ENCODE assay signal across 11 mouse cellular contexts in the genomic region with DNA sequence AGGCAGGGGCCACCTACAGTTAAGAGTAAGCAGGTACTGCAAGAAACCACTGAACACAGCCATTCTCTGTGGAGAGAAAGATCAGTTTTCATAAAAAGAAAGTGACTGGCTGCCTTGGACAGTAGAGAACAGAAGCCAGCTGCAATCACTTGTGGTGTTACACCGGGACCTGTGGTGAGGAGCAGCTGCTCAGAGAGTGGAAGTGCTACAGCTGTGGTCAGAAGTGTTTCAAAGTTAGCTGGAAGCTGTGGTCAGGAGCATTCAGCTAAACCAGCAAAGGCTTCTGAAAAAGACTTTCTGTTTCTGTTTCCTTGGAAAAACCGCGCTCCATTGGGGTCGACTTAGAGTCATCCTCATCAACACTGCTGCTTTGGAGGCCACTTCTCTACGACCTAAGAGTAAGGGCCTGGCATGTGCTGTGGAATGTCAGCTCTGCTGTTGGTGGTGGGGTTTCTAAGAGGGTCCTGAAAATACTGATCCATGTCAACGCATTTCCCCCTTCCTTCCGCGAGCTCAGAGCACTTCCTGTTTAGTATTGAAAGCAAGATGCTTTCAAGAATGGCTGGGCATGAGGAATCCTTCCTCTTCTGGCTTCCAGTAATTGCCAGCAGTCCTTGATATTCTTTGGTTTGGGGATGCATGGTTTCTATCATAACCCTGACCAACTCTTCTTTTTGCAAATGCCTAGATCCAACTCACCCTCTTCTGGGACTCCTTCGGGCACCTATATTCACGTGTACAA.
DNase-seq lines count a peak whose midpoint lies in the region; ATAC-seq and TF ChIP-seq lines count a peak whose summit lies in the region.
"Had no signal": no experiment of that assay in that cellular context is flagged by ENCODE, and none has a peak within 500 bp of the region (broad histone marks: within the 10 kb centered on the region; RNA-seq: fewer than 3 reads in every experiment).

No protein-coding gene starts in this region.

- no peak overlapping the region for H3K9ac ChIP-seq in lung, postnatal 0 days (replicated peaks; ENCODE audit: low read depth)
- H3K9ac ChIP-seq in hindbrain, embryonic 11.5 days (ENCODE audit: low read depth, low read length) = no peak overlapping the region

- no peak overlapping the region for H3K27ac ChIP-seq in lung, postnatal 0 days (ENCODE audit: low read length)
- no peak overlapping the region for H3K27ac ChIP-seq in hindbrain, embryonic 11.5 days (ENCODE audit: low read depth, low read length)

- H3K27me3 ChIP-seq in lung, postnatal 0 days (replicated peaks; ENCODE audit: insufficient read depth, low read length) = no peaks in the 10 kb centered on the region
- no peaks in the 10 kb centered on the region for H3K27me3 ChIP-seq in hindbrain, embryonic 11.5 days (ENCODE audit: control insufficient read depth, insufficient read depth, low read length)

- 69% methylated on average over 10 of the region's 10 CpGs for WGBS in lung, postnatal 0 days
- WGBS in lung, adult 2 months = 66% methylated on average over 10 of the region's 10 CpGs
- 90% methylated on average over 10 of the region's 10 CpGs for WGBS in hindbrain, embryonic 11.5 days

- H3K4me1 ChIP-seq in lung, postnatal 0 days (ENCODE audit: insufficient read depth, low read depth, low read length) = no peaks in the 10 kb centered on the region
- H3K4me1 ChIP-seq in lung, adult 2 months (ENCODE audit: control insufficient read depth, insufficient read depth, low read length) = no peaks in the 10 kb centered on the region
- no peaks in the 10 kb centered on the region for H3K4me1 ChIP-seq in hindbrain, embryonic 11.5 days (replicated peaks; ENCODE audit: control insufficient read depth, insufficient read depth, low read length)

- no peak for TF ChIP-seq POLR2A in lung, adult 2 months (IDR thresholded peaks at IDR 0.05; ENCODE audit: borderline replicate concordance, extremely low read depth, low read depth, low read length)

- no peaks in the 10 kb centered on the region for H3K9me3 ChIP-seq in lung, postnatal 0 days (ENCODE audit: low read length)
- H3K9me3 ChIP-seq in hindbrain, embryonic 11.5 days (ENCODE audit: control insufficient read depth, low read length) = no peaks in the 10 kb centered on the region

- no peak overlapping the region for H3K4me3 ChIP-seq in lung, postnatal 0 days (ENCODE audit: low read depth, low read length)
- H3K4me3 ChIP-seq in lung, adult 2 months (replicated peaks; ENCODE audit: extremely low read depth, low read depth, low read length) = no peak overlapping the region
- no peak overlapping the region for H3K4me3 ChIP-seq in hindbrain, embryonic 11.5 days (ENCODE audit: low read depth, low read length)

- DNase-seq in lung, postnatal 0 days (ENCODE audit: low spot score) = peak; percentile 32
- DNase-seq in lung, adult 2 months = no peak
- peak; percentile 46 for DNase-seq in lung, postnatal 25 days (ENCODE audit: low spot score)
- DNase-seq in thymus, postnatal 14 days = peak; percentile 14
- no peak for DNase-seq in cerebellum, adult 9-11 months
- no peak for DNase-seq in layer of hippocampus, postnatal 10 days (ENCODE audit: low spot score in 2 of 2)
- DNase-seq in hindbrain, embryonic 11.5 days (ENCODE audit: low spot score) = no peak
- DNase-seq: cerebellum, postnatal 14 days; left cerebral cortex, postnatal 4 days had no signal

- no peak overlapping the region for H3K4me2 ChIP-seq in lung, postnatal 0 days (replicated peaks; ENCODE audit: low read depth, low read length)
- no peak overlapping the region for H3K4me2 ChIP-seq in hindbrain, embryonic 11.5 days (replicated peaks; ENCODE audit: low read depth, low read length)

- no peak for TF ChIP-seq EP300 in lung, postnatal 0 days (IDR thresholded peaks at IDR 0.05)

- no peak for TF ChIP-seq CTCF in lung, postnatal 0 days (IDR thresholded peaks at IDR 0.05)
- no peak for TF ChIP-seq CTCF in lung, adult 2 months (IDR thresholded peaks at IDR 0.05; ENCODE audit: insufficient read depth, low read length)

- ATAC-seq in lung, postnatal 0 days = no peak
- peak; percentile 99 for ATAC-seq in granulocyte monocyte progenitor cell, adult 5-6 weeks (replicated peaks; ENCODE audit: poor library complexity, severe bottlenecking)
- ATAC-seq in hindbrain, embryonic 11.5 days (ENCODE audit: low FRiP score) = no peak
- ATAC-seq: Patski had no signal

- H3K36me3 ChIP-seq in lung, postnatal 0 days (ENCODE audit: insufficient read depth, low read length) = no peaks in the 10 kb centered on the region
- no peaks in the 10 kb centered on the region for H3K36me3 ChIP-seq in hindbrain, embryonic 11.5 days (ENCODE audit: control insufficient read depth, insufficient read depth, low read length)

Comparison
In these comparisons a context has a peak if more than half of its experiments do, and no peak if none do; other contexts are left out.
1. DNase-seq: peak in lung, postnatal 0 days (single experiment), lung, postnatal 25 days (single experiment) and thymus, postnatal 14 days (single experiment); none in lung, adult 2 months (single experiment), cerebellum, adult 9-11 months (single experiment), layer of hippocampus, postnatal 10 days (0 of 2) and hindbrain, embryonic 11.5 days (single experiment).